Mouse (Mus musculus) neural tube, embryonic 15.5 days (tissue): Measurements from ENCODE around the gene P2ry12. TPM values are rescaled to one million over a fixed set of nuclear protein-coding genes. Genes with fewer than 3 reads are reported as not detected.
A peak's percentile ranks its signal among the peaks of the same experiment; 100 is the strongest.

Source experiments
- ATAC-seq: fragments of 200-750 bp; cut with Nextera tagmentation; 2 replicates; pipeline ENCODE4 v1.8.0; 2017; ENCODE audit warnings: mild to moderate bottlenecking, moderate TSS enrichment, moderate library complexity; ENCODE audit not compliant: low FRiP score
- H3K27ac ChIP-seq: fragments of 300-500 bp; sonication (generic); replicated peaks from 2 replicates; pipeline ENCODE4 v1.5.1; 2015; ENCODE audit warnings: mild to moderate bottlenecking, inconsistent platforms
- H3K27me3 ChIP-seq: fragments of 300-500 bp; sonication (generic); replicated peaks from 2 replicates; pipeline ENCODE4 v1.6.1; 2015; ENCODE audit warnings: inconsistent platforms
- H3K36me3 ChIP-seq: fragments of 300-500 bp; sonication (generic); 2 replicates; pipeline ENCODE4 v1.6.1; 2015; ENCODE audit warnings: inconsistent platforms
- H3K4me1 ChIP-seq: fragments of 300-500 bp; sonication (generic); 2 replicates; pipeline ENCODE4 v1.6.1; 2015; ENCODE audit warnings: inconsistent platforms
- H3K4me2 ChIP-seq: fragments of 300-500 bp; sonication (generic); 2 replicates; pipeline ENCODE4 v1.6.1; 2015; ENCODE audit warnings: inconsistent platforms, mild to moderate bottlenecking, moderate library complexity
- H3K4me3 ChIP-seq: fragments of 300-500 bp; sonication (generic); replicated peaks from 2 replicates; pipeline ENCODE4 v1.5.1; 2015; ENCODE audit warnings: mild to moderate bottlenecking, inconsistent platforms
- H3K9ac ChIP-seq: fragments of 300-500 bp; sonication (generic); replicated peaks from 2 replicates; pipeline ENCODE4 v1.6.1; 2015; ENCODE audit warnings: mild to moderate bottlenecking, inconsistent platforms
- H3K9me3 ChIP-seq: fragments of 300-500 bp; sonication (generic); replicated peaks from 2 replicates; pipeline ENCODE4 v1.6.1; 2016; ENCODE audit warnings: inconsistent platforms
- WGBS: fragments of 180-500 bp; shearing (Covaris S2); methylation state at CpG from one replicate; pipeline ENCODE4 v1.1.7; 2015; ENCODE audit warnings: mixed read lengths; 5-methylcytosine and 5-hydroxymethylcytosine counted together
- polyA plus RNA-seq: library from polyadenylated mRNA; unstranded; fragments of >200 nt; fragmentation: Nextera tagmentation; extraction: Ambion mirVana; gene quantifications from 2 replicates; pipeline ENCODE4 v1.2.1, GENCODE M21; 2015

P2ry12 gene
- polyA plus RNA-seq, 1 experiment from 2014 or later = 8.1 TPM

- WGBS = 47% methylated on average over 10 of the region's 10 CpGs
- no peak overlapping the region for H3K4me2 ChIP-seq
- no peak overlapping the region for H3K9ac ChIP-seq
- peak overlapping the region; percentile 24; the same call in 1 of the 2 replicates for H3K27ac ChIP-seq
- 0 out of 2 replicates have a peak, but pooled peaks cover 4% of the 10 kb centered on the region for H3K36me3 ChIP-seq
- ATAC-seq = no peak
- no peaks in the 10 kb centered on the region for H3K27me3 ChIP-seq
- no peaks in the 10 kb centered on the region for H3K9me3 ChIP-seq
- no peaks in the 10 kb centered on the region for H3K4me1 ChIP-seq
- no peak overlapping the region for H3K4me3 ChIP-seq
Measured at GRCm38 (mm10) chr3:59228730-59229551, 33.7 kb downstream of the P2ry12 start.

- ATAC-seq = no peak
- H3K4me1 ChIP-seq = no peaks in the 10 kb centered on the region
- H3K4me3 ChIP-seq = no peak overlapping the region
- 99% methylated on average over 9 of the region's 9 CpGs for WGBS
- H3K4me2 ChIP-seq = no peak overlapping the region
- no peaks in the 10 kb centered on the region for H3K27me3 ChIP-seq
- no peaks in the 10 kb centered on the region for H3K9me3 ChIP-seq
- no peak overlapping the region for H3K27ac ChIP-seq
- no peak overlapping the region for H3K9ac ChIP-seq
- no peaks in the 10 kb centered on the region for H3K36me3 ChIP-seq
Measured at GRCm38 (mm10) chr3:59227696-59228095, 35.0 kb downstream of the P2ry12 start.

GRCm38 (mm10) chr3:59225411-59225810, 37.3 kb downstream of the P2ry12 start:
- no peaks in the 10 kb centered on the region for H3K27me3 ChIP-seq
- no peaks in the 10 kb centered on the region for H3K4me1 ChIP-seq
- no peak for ATAC-seq
- no peak overlapping the region for H3K4me2 ChIP-seq
- H3K9ac ChIP-seq = no peak overlapping the region
- no peaks in the 10 kb centered on the region for H3K36me3 ChIP-seq
- no peaks in the 10 kb centered on the region for H3K9me3 ChIP-seq
- H3K27ac ChIP-seq = no peak overlapping the region
- no peak overlapping the region for H3K4me3 ChIP-seq

- H3K27ac ChIP-seq = no peak overlapping the region
- H3K9me3 ChIP-seq = no peaks in the 10 kb centered on the region
- H3K9ac ChIP-seq = no peak overlapping the region
- no peaks in the 10 kb centered on the region for H3K27me3 ChIP-seq
- H3K36me3 ChIP-seq = no peaks in the 10 kb centered on the region
- no peak overlapping the region for H3K4me3 ChIP-seq
- H3K4me2 ChIP-seq = no peak overlapping the region
- WGBS = 91% methylated on average over 2 of the region's 2 CpGs
- H3K4me1 ChIP-seq = no peaks in the 10 kb centered on the region
- ATAC-seq = no peak
Measured at GRCm38 (mm10) chr3:59222303-59222702, 40.4 kb downstream of the P2ry12 start.

GRCm38 (mm10) chr3:59219326-59219725, 43.3 kb downstream of the P2ry12 start:
- ATAC-seq = no peak

GRCm38 (mm10) chr3:59217211-59217610, 45.5 kb downstream of the P2ry12 start:
- Histone ChIP-seq H3K27ac (no peak overlapping the region), H3K36me3 (no peaks in the 10 kb centered on the region), H3K4me2 (no peak overlapping the region), H3K9me3 (no peaks in the 10 kb centered on the region), H3K27me3 (no peaks in the 10 kb centered on the region), H3K4me3 (no peak overlapping the region), H3K4me1 (no peaks in the 10 kb centered on the region), H3K9ac (no peak overlapping the region)
- WGBS = 95% methylated on average over 10 of the region's 10 CpGs
- ATAC-seq = no peak

More at GRCm38 (mm10) chr3:59219326-59219725, 43.3 kb downstream of the P2ry12 start:
- Histone ChIP-seq H3K4me1 (no peaks in the 10 kb centered on the region), H3K27ac (no peak overlapping the region), H3K4me3 (no peak overlapping the region), H3K27me3 (no peaks in the 10 kb centered on the region), H3K9me3 (no peaks in the 10 kb centered on the region), H3K36me3 (no peaks in the 10 kb centered on the region), H3K9ac (no peak overlapping the region), H3K4me2 (no peak overlapping the region)
- 88% methylated on average over 2 of the region's 2 CpGs for WGBS

GRCm38 (mm10) chr3:59212404-59212803, 50.3 kb downstream of the P2ry12 start:
- Histone ChIP-seq H3K4me2 (no peak overlapping the region), H3K27me3 (no peaks in the 10 kb centered on the region), H3K4me1 (no peaks in the 10 kb centered on the region), H3K9me3 (no peaks in the 10 kb centered on the region), H3K9ac (no peak overlapping the region), H3K4me3 (no peak overlapping the region), H3K36me3 (no peaks in the 10 kb centered on the region), H3K27ac (no peak overlapping the region)
- ATAC-seq = no peak

- WGBS = 89% methylated on average over 8 of the region's 8 CpGs
- Histone ChIP-seq H3K9ac (no peak overlapping the region), H3K9me3 (no peaks in the 10 kb centered on the region), H3K27ac (no peak overlapping the region), H3K4me1 (no peaks in the 10 kb centered on the region), H3K36me3 (no peaks in the 10 kb centered on the region), H3K4me2 (no peak overlapping the region), H3K27me3 (no peaks in the 10 kb centered on the region), H3K4me3 (no peak overlapping the region)
- ATAC-seq = no peak
Measured at GRCm38 (mm10) chr3:59211784-59212183, 50.9 kb downstream of the P2ry12 start.

GRCm38 (mm10) chr3:59210727-59211126, 51.9 kb downstream of the P2ry12 start, which contains the start of gene P2ry13:
Gene P2ry13 (minus strand): TSS chr3:59210882.
- Histone ChIP-seq H3K9ac (no peak within 1 kb of the TSS), H3K36me3 (no peaks in the 10 kb centered on the region), H3K27ac (no peak within 1 kb of the TSS), H3K4me3 (no peak within 1 kb of the TSS), H3K4me1 (no peaks in the 10 kb centered on the region), H3K4me2 (no peak within 1 kb of the TSS), H3K27me3 (no peaks in the 10 kb centered on the region), H3K9me3 (no peaks in the 10 kb centered on the region)
- WGBS = 95% methylated on average over 6 of the region's 6 CpGs
- no peak for ATAC-seq

GRCm38 (mm10) chr3:59210089-59210488, 52.6 kb downstream of the P2ry12 start:
- H3K4me1 ChIP-seq = no peaks in the 10 kb centered on the region
- H3K27ac ChIP-seq = no peak overlapping the region
- ATAC-seq = no peak
- H3K27me3 ChIP-seq = no peaks in the 10 kb centered on the region
- no peaks in the 10 kb centered on the region for H3K9me3 ChIP-seq
- WGBS = 77% methylated on average over 8 of the region's 8 CpGs
- no peaks in the 10 kb centered on the region for H3K36me3 ChIP-seq
- no peak overlapping the region for H3K4me3 ChIP-seq
- H3K4me2 ChIP-seq = no peak overlapping the region
- no peak overlapping the region for H3K9ac ChIP-seq

- H3K27ac ChIP-seq = no peak overlapping the region
- no peak overlapping the region for H3K4me2 ChIP-seq
- no peaks in the 10 kb centered on the region for H3K9me3 ChIP-seq
- no peak overlapping the region for H3K9ac ChIP-seq
- no peak overlapping the region for H3K4me3 ChIP-seq
- no peaks in the 10 kb centered on the region for H3K36me3 ChIP-seq
- WGBS = 69% methylated on average over 4 of the region's 4 CpGs
- H3K4me1 ChIP-seq = no peaks in the 10 kb centered on the region
- H3K27me3 ChIP-seq = no peaks in the 10 kb centered on the region
- ATAC-seq = peak; percentile 78
Measured at GRCm38 (mm10) chr3:59208650-59209548, 53.8 kb downstream of the P2ry12 start.

- H3K36me3 ChIP-seq = no peaks in the 10 kb centered on the region
- H3K9me3 ChIP-seq = no peaks in the 10 kb centered on the region
- no peak overlapping the region for H3K4me2 ChIP-seq
- no peak overlapping the region for H3K27ac ChIP-seq
- no peaks in the 10 kb centered on the region for H3K27me3 ChIP-seq
- H3K4me3 ChIP-seq = no peak overlapping the region
- no peaks in the 10 kb centered on the region for H3K4me1 ChIP-seq
- no peak overlapping the region for H3K9ac ChIP-seq
- 77% methylated on average over 4 of the region's 4 CpGs for WGBS
- ATAC-seq = no peak
Measured at GRCm38 (mm10) chr3:59205941-59206340, 56.7 kb downstream of the P2ry12 start.
